ENCODE assay signal across 11 mouse cellular contexts in genomic region chr2:179573331-179573730, GRCm38 (mm10).
"Had no signal": no experiment of that assay in that cellular context is flagged by ENCODE, and none has a peak within 500 bp of the region (broad histone marks: within the 10 kb centered on the region; RNA-seq: fewer than 3 reads in every experiment).

No protein-coding gene starts in this region.

- H3K4me3 ChIP-seq: kidney, embryonic 15.5 days; limb, embryonic 12.5 days; neural tube, embryonic 13.5 days had no signal

- H3K27ac ChIP-seq: kidney, embryonic 15.5 days; liver, embryonic 14.5 days; neural tube, embryonic 13.5 days; stomach, postnatal 0 days had no signal

- H3K4me2 ChIP-seq: kidney, embryonic 15.5 days; limb, embryonic 12.5 days; neural tube, embryonic 13.5 days had no signal

- H3K27me3 ChIP-seq: kidney, embryonic 15.5 days had no signal

- DNase-seq: kidney, adult 2 months; kidney, postnatal 25 days; layer of hippocampus, postnatal 36 days; lung, adult 18-20 months; thymus, postnatal 4 days had no signal

- H3K9ac ChIP-seq: kidney, embryonic 15.5 days; limb, embryonic 12.5 days; liver, embryonic 14.5 days had no signal

- ATAC-seq: midbrain, embryonic 16.5 days had no signal

- H3K9me3 ChIP-seq: kidney, embryonic 15.5 days; neural tube, embryonic 13.5 days had no signal

- H3K36me3 ChIP-seq: kidney, embryonic 15.5 days; limb, embryonic 12.5 days; neural tube, embryonic 13.5 days had no signal
